Mouse (Mus musculus) v-Abl transformed pro-B cells (cell line): ENCODE measurements around the gene Zc3h6.
"Not testable (repeated sequence)": the region's sequence is repeated elsewhere in the genome, so short reads cannot be mapped to it uniquely, and the experiment has no call there.

Experiments
- in situ Hi-C, 2 experiments: fragments of 400-800 bp; cut with MboI; formaldehyde crosslinking; loops; one replicate each; pipeline ENCODE4 v1.15.1; 2025; ENCODE audit not compliant: unreplicated experiment in 2 of 2

The Zc3h6 gene

GRCm38 (mm10) chr2:128966641-128967580 lies at the start of gene Zc3h6:
Zc3h6 (plus strand) TSS chr2:128967402.
- in situ Hi-C loops = no loop called here

GRCm38 (mm10) chr2:128924799-128925198 lies 42.4 kb upstream of the Zc3h6 start:
- in situ Hi-C loops = no loop called here

- in situ Hi-C loops = no loop called here
Measured at GRCm38 (mm10) chr2:128928446-128928845, 38.8 kb upstream of the Zc3h6 start.

GRCm38 (mm10) chr2:128930704-128931103 lies 36.5 kb upstream of the Zc3h6 start:
- in situ Hi-C loops = no loop called here

- in situ Hi-C loops = no loop called here
Measured at GRCm38 (mm10) chr2:128936256-128936655, 30.9 kb upstream of the Zc3h6 start.

GRCm38 (mm10) chr2:128943538-128944528 lies 23.4 kb upstream of the Zc3h6 start, which contains the start of gene Zc3h8:
Zc3h8 (minus strand) TSS chr2:128944077.
- in situ Hi-C loops = loop anchor here (10.0 kb wide), 1 partner anchor 249 kb away; the partner anchor contains the start of gene Mertk (in 2 of the 2)

- in situ Hi-C loops = loop anchor here (5.0 to 10.0 kb wide), 5 partner anchors 109 to 309 kb away; partner anchors contain the start of gene Mertk (in 2 of the 2)
Measured at GRCm38 (mm10) chr2:128947962-128948588, 19.1 kb upstream of the Zc3h6 start.

GRCm38 (mm10) chr2:128954186-128954585 lies 13.0 kb upstream of the Zc3h6 start:
- in situ Hi-C loops = no loop called here

GRCm38 (mm10) chr2:128965505-128966105 lies 1.6 kb upstream of the Zc3h6 start:
- in situ Hi-C loops = no loop called here

- in situ Hi-C loops = no loop called here
Measured at GRCm38 (mm10) chr2:128966236-128966635, 966 bp upstream of the Zc3h6 start.

GRCm38 (mm10) chr2:128967661-128968441 lies 649 bp downstream of the Zc3h6 start, which contains the start of gene Gm10762:
Gm10762 (minus strand) TSS chr2:128967725.
- in situ Hi-C loops = no loop called here

GRCm38 (mm10) chr2:128968475-128969083 lies 1.4 kb downstream of the Zc3h6 start:
- in situ Hi-C loops = no loop called here

GRCm38 (mm10) chr2:128972301-128972700 lies 5.1 kb downstream of the Zc3h6 start:
- in situ Hi-C loops = no loop called here

- in situ Hi-C loops = no loop called here
Measured at GRCm38 (mm10) chr2:128975572-128975971, 8.4 kb downstream of the Zc3h6 start.

GRCm38 (mm10) chr2:128984746-128985145 lies 17.5 kb downstream of the Zc3h6 start:
- in situ Hi-C loops = no loop called here

GRCm38 (mm10) chr2:129004872-129005271 lies 37.7 kb downstream of the Zc3h6 start:
- in situ Hi-C loops = no loop called here

GRCm38 (mm10) chr2:129006194-129006749 lies 39.1 kb downstream of the Zc3h6 start:
- in situ Hi-C loops = no loop called here

GRCm38 (mm10) chr2:129008867-129009266 lies 41.7 kb downstream of the Zc3h6 start:
- in situ Hi-C loops = not testable (repeated sequence)
